Mouse (Mus musculus): ENCODE measurements at regions not wholly inside any gene's neighbourhood (a gene's known extent, or its start where the extent isn't known, plus 50 kb on each side); places are given as distances from the start of the nearest gene placed in this dataset.

DNA sequence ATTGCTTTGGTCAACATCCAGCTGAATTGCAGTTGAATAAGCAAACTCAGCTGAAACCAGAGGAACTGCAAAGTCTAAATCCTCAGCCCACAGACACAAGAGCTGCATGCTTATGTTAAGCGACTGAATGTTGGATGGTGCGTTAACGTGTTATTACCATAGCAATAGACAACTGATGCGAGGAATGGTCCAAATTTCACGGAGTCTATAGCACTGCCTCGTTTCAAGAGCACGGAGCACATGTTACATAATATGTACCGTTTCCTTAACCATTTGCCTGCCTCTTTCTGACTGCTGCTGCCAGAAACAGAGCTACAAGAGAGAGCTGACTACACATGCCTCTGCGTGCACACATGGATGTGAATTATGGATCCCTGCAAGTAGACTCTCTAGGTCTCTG, 86.3 kb upstream of the Dyrk2 start:
- TF ChIP-seq CTCF (IDR thresholded peaks at IDR 0.05; ENCODE audit: extremely low read depth, insufficient read length, insufficient replicate concordance, low read depth, low read length) (no peak), POLR2A (IDR thresholded peaks at IDR 0.05; ENCODE audit: low read depth, low read length) (no peak)
